Mouse (Mus musculus): ENCODE measurements at regions not wholly inside any gene's neighbourhood (a gene's known extent, or its start where the extent isn't known, plus 50 kb on each side); places are given as distances from the start of the nearest gene placed in this dataset.

DNA sequence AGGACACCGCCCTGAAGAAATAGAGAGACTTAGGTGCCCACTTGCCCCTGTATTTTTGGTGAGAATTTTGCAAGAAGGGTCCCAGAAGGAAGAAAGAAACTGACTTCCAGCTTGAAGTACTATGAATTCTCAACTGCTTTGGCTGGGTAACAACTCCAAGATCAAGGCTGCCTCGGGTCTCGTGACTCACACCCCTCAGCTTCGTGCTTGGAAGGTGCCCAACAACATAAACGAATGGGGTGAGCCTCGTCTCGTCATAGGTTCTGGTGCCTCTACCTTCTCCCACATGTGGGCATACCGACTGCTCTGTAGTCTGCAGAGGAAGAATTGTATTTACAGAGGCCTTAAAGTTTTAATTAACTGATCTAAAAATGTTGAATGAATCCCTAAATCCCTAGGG is 81.6 kb upstream of the Bach2 start:
- 73% methylated on average over 8 of the region's 8 CpGs for WGBS
- no peaks in the 10 kb centered on the region for H3K27me3 ChIP-seq (replicated peaks)
- H3K4me2 ChIP-seq: no peak overlapping the region
- H3K9me3 ChIP-seq (replicated peaks): no peaks in the 10 kb centered on the region
- peaks cover 8% of the 10 kb centered on the region for H3K4me1 ChIP-seq
- no peak overlapping the region for H3K4me3 ChIP-seq (replicated peaks)
- H3K9ac ChIP-seq (replicated peaks): no peak overlapping the region
- no peak for ATAC-seq (ENCODE audit: low FRiP score)
- no peak overlapping the region for H3K27ac ChIP-seq (replicated peaks)
- H3K36me3 ChIP-seq: no peaks in the 10 kb centered on the region

DNA sequence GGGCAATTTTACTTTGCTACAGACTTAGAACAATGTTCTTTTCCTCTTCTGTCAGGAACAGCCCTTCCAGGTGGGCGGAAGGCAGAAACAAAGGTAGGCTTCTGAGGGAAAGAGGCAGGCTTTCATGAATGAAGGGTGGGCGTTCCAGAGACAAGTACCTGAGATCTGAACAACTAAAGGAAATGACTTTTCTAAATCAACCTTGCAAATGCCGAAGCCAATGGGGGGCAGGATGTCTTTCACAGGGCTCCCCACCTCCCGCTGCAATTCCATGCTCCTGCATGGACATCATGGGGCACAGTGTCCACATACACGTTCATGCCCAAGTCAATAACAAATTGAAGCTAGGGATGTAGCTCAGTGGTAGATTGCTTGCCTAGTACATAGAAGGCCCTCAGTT is 80.2 kb upstream of the Bach2 start:
- Histone ChIP-seq H3K4me2 (no peak overlapping the region), H3K27me3 (replicated peaks) (no peaks in the 10 kb centered on the region), H3K4me3 (replicated peaks) (no peak overlapping the region), H3K36me3 (no peaks in the 10 kb centered on the region), H3K9me3 (replicated peaks) (no peaks in the 10 kb centered on the region), H3K9ac (replicated peaks) (no peak overlapping the region), H3K4me1 (peaks cover 13% of the 10 kb centered on the region), H3K27ac (replicated peaks) (no peak overlapping the region)
- WGBS: 43% methylated on average over 5 of the region's 5 CpGs
- no peak for ATAC-seq (ENCODE audit: low FRiP score)

DNA sequence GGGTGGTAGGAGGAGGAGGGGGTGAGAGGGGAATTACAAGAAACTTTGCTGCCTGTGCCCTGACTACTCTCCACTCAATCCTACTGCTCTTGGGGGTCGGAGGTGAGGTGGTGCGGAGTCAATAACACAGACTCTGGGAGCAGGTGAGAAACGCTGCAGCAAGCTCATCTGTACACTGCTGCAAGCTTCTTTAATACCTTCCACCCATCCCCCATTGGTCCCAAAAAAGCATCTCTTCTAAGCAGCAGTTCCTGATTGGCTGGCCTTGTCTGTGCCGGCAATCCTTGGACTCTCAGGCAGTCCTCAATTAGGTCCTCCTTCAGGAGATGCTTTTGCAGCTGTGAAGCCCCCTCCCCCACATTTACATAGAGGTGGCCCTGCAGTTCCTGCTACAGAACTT is 79.7 kb upstream of the Bach2 start:
- H3K27ac ChIP-seq (replicated peaks): no peak overlapping the region
- H3K9ac ChIP-seq (replicated peaks): no peak overlapping the region
- no peak for ATAC-seq (ENCODE audit: low FRiP score)
- H3K27me3 ChIP-seq (replicated peaks): no peaks in the 10 kb centered on the region
- H3K4me1 ChIP-seq: peaks cover 13% of the 10 kb centered on the region
- no peaks in the 10 kb centered on the region for H3K36me3 ChIP-seq
- no peak overlapping the region for H3K4me2 ChIP-seq
- WGBS: 42% methylated on average over 4 of the region's 4 CpGs
- H3K4me3 ChIP-seq (replicated peaks): no peak overlapping the region
- H3K9me3 ChIP-seq (replicated peaks): no peaks in the 10 kb centered on the region

DNA sequence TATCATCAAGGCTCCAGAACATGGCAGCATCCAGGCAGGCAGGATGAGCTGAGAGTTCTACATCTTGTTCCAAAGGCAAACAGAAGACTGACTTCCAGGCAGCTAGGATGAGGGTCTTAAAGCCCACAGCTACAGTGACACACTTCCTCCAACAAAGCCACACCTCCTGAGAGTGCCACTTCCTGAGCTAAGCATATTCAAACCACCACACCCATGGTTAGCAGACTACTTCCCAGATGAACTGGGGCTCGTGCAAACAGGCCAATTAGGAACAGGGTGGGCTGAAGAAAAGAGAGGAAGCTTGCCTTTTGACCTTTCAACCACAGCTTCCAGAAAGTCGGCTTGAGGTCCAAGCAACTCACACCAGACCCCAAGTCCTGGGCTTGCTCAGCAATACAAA is 77.8 kb upstream of the Bach2 start:
- H3K9me3 ChIP-seq (replicated peaks): no peaks in the 10 kb centered on the region
- no peak for ATAC-seq (ENCODE audit: low FRiP score)
- no peaks in the 10 kb centered on the region for H3K27me3 ChIP-seq (replicated peaks)
- H3K4me1 ChIP-seq: peaks cover 13% of the 10 kb centered on the region
- 42% methylated on average over 2 of the region's 2 CpGs for WGBS
- H3K4me3 ChIP-seq (replicated peaks): no peak overlapping the region
- H3K27ac ChIP-seq (replicated peaks): no peak overlapping the region
- H3K4me2 ChIP-seq: no peak overlapping the region
- H3K36me3 ChIP-seq: no peaks in the 10 kb centered on the region
- no peak overlapping the region for H3K9ac ChIP-seq (replicated peaks)

DNA sequence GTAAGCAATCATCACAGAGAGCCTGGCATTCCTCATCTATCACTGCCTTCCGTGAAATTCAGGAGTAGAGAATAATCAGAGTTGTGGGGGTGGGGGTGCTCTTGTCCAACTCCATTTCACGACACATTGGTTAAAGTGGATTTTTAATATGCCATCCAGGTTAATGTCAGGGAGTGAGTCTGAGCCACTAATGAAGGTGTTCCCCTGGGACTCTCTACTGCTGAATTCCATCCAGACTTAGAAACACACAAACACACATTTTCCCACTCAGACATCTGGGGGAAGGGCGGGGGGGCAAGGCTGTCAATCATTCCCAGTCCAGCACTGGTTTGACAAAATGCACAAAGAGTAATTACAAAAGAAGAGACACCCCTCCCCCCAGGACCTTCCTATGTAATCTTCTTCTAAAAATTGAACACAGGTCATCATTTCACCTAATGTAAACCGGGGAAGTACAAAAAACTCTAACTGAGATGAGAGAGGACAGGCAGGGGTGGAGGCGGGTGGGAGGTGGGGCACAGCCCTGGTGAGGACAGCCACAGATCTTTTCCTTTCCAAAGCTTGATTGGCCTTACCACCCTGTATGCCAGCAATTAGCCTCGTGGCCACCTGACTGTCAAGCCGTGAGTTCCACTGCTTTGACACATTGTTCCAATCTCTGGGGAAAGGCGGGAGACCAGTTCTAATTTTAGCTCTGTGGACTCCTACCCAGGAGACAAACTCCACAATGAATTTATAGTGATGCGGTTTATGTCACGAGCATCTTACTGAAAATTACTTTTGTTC is 76.5 kb upstream of the Bach2 start:
- Histone ChIP-seq H3K4me2 (no peak overlapping the region), H3K27ac (replicated peaks) (0 out of 2 replicates have a peak overlapping the region, but pooled peaks have one; percentile 20), H3K27me3 (replicated peaks) (no peaks in the 10 kb centered on the region), H3K36me3 (no peaks in the 10 kb centered on the region), H3K9ac (replicated peaks) (no peak overlapping the region), H3K4me1 (peaks cover 13% of the 10 kb centered on the region), H3K9me3 (replicated peaks) (no peaks in the 10 kb centered on the region), H3K4me3 (replicated peaks) (no peak overlapping the region)
- 41% methylated on average over 10 of the region's 10 CpGs for WGBS
- peak; percentile 27; the same call in 1 of the 2 replicates for ATAC-seq (ENCODE audit: low FRiP score)

DNA sequence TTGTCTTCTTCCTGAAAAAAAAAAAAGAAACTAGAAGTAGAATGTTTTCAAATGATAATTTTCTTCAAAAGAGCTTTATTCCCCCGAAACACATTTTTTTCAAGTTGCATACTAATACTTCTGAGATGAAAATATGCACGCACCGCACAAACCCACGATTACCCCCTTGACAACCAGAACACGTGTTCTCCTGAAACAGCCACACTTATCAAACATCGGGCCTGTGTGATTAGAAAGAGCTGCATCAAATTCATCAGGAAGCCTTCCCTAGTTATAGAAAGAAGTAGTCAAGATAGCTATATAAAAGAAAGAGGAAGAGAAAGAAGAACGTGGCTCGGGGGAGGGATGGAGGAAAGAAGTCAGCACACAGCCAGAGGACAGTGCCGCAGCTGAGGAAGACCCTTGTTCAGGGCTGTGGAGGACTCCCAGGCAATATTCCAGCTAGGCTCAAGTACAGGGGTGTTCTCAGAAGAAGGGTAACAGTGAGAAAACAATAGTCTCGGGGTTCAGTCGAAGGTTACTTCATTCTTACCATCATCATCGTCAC is 75.8 kb upstream of the Bach2 start:
- no peak overlapping the region for H3K27ac ChIP-seq (replicated peaks)
- WGBS: 87% methylated on average over 12 of the region's 12 CpGs
- H3K9me3 ChIP-seq (replicated peaks): no peaks in the 10 kb centered on the region
- H3K27me3 ChIP-seq (replicated peaks): no peaks in the 10 kb centered on the region
- H3K4me1 ChIP-seq: peaks cover 13% of the 10 kb centered on the region
- ATAC-seq (ENCODE audit: low FRiP score): no peak
- no peak overlapping the region for H3K4me3 ChIP-seq (replicated peaks)
- H3K4me2 ChIP-seq: no peak overlapping the region
- no peak overlapping the region for H3K9ac ChIP-seq (replicated peaks)
- H3K36me3 ChIP-seq: no peaks in the 10 kb centered on the region

DNA sequence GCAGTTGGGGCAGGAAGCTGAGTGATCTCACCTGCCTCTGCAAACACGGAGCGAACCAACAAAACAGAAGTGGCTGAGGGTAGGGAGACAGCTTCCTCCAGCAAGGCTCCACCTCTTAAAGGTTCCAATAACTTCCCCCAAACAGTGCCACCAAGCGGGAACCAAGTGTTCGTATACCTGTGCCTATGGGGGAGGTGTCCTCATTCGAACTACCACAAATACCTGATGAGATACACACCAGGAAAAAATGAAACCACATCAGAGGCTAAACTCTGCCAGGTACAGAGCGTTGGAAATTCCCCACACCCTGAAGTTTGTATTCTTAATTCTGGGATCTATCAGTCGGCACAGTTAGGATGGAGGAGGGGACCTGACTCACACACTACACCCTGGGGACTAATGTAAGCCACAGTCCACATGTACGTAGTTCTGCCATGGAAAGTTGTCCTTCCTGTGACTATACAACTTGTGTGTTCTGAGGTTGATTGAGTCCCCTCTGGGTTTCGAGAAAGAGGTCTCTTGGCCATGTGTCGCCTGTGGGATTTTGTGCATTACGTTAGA is 74.4 kb upstream of the Bach2 start:
- Histone ChIP-seq H3K27ac (replicated peaks) (no peak overlapping the region), H3K4me1 (peaks cover 10% of the 10 kb centered on the region), H3K36me3 (no peaks in the 10 kb centered on the region), H3K9me3 (replicated peaks) (no peaks in the 10 kb centered on the region), H3K9ac (replicated peaks) (no peak overlapping the region), H3K27me3 (replicated peaks) (no peaks in the 10 kb centered on the region), H3K4me3 (replicated peaks) (no peak overlapping the region), H3K4me2 (no peak overlapping the region)
- no peak for ATAC-seq (ENCODE audit: low FRiP score)
- 89% methylated on average over 11 of the region's 11 CpGs for WGBS

DNA sequence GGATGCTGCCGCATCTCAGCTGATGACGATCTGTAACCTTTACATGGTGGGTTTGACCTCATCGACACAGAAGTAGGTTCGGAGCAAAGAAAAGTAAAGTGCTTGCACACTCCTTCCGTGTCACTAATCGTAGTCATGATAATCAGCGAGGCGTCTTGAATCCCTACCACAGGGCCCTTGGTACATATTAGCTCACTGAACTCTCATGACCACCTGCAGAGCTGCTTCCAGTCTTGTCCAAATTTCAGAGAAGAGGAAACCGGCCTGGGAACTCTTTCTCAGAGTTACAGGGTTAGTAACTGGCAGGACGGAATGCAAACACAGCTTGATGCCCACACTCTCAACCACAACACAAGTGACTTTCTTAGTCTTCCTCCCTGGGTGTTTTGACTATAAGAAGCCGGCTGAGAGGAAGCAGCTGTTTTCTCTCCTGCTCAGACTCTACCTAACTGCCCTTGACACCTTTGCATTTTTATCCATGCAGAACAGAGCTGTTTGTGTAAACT is 73.8 kb upstream of the Bach2 start:
- Histone ChIP-seq H3K4me3 (replicated peaks) (no peak overlapping the region), H3K36me3 (no peaks in the 10 kb centered on the region), H3K9ac (replicated peaks) (no peak overlapping the region), H3K9me3 (replicated peaks) (no peaks in the 10 kb centered on the region), H3K27me3 (replicated peaks) (no peaks in the 10 kb centered on the region), H3K4me2 (no peak overlapping the region), H3K4me1 (peaks cover 10% of the 10 kb centered on the region), H3K27ac (replicated peaks) (no peak overlapping the region)
- ATAC-seq (ENCODE audit: low FRiP score): no peak
- 80% methylated on average over 11 of the region's 11 CpGs for WGBS

DNA sequence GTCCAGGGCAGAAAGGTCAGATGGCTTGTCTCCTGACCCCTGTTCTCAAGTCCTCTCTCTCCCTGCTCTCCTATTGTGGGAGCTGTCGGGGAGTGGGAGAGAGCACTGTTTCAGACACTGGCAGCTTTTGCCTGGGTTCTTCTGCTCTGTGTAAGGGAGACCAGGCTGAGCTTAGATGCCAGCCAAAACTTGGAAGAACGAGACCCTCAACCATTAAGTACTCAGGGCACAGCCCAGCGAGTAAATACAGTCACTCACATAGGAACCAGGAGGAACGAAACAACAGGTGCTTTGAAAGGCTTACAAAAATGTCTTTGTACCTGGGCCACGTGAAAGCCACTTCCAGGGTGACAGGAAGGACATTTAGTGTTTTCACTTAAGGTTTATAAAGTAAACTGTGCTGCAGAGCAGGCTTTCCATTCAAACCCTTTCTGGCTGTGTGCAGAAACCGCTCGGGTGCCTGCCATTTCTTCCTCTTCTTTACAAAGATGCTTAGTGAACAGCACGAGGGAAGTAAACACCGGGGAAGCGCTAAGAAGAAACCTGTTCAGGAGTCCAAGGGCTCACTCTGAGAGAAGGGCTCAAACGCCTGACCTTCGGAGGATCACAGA is 72.6 kb upstream of the Bach2 start:
- H3K27me3 ChIP-seq (replicated peaks): no peaks in the 10 kb centered on the region
- no peaks in the 10 kb centered on the region for H3K36me3 ChIP-seq
- 59% methylated on average over 12 of the region's 12 CpGs for WGBS
- peaks cover 10% of the 10 kb centered on the region for H3K4me1 ChIP-seq
- no peak overlapping the region for H3K4me2 ChIP-seq
- H3K27ac ChIP-seq (replicated peaks): no peak overlapping the region
- no peak overlapping the region for H3K9ac ChIP-seq (replicated peaks)
- no peak overlapping the region for H3K4me3 ChIP-seq (replicated peaks)
- no peaks in the 10 kb centered on the region for H3K9me3 ChIP-seq (replicated peaks)
- no peak for ATAC-seq (ENCODE audit: low FRiP score)

DNA sequence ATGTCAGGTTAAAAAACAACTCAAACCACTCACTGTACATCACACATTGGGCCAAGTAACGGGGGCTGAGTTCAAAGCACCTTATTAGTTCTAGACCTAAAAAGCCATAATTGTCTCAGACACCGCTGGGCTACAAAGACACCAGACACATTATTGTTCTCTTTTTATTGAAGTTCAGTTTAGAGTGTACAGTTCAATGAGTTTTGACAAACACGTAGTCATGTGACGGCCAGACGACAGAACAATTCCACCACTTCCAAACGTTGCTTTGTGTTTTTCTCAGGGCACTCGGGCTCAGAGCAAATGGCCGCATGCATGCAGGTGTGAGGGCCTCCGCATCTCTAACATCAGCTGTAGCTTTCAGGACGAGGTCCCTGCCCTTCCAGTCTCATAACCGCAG is 71.5 kb upstream of the Bach2 start:
- no peaks in the 10 kb centered on the region for H3K27me3 ChIP-seq (replicated peaks)
- no peak overlapping the region for H3K27ac ChIP-seq (replicated peaks)
- no peak overlapping the region for H3K4me3 ChIP-seq (replicated peaks)
- H3K4me2 ChIP-seq: no peak overlapping the region
- peaks cover 3% of the 10 kb centered on the region for H3K4me1 ChIP-seq
- no peaks in the 10 kb centered on the region for H3K9me3 ChIP-seq (replicated peaks)
- no peak for ATAC-seq (ENCODE audit: low FRiP score)
- H3K9ac ChIP-seq (replicated peaks): no peak overlapping the region
- no peaks in the 10 kb centered on the region for H3K36me3 ChIP-seq
- WGBS: 40% methylated on average over 11 of the region's 11 CpGs

DNA sequence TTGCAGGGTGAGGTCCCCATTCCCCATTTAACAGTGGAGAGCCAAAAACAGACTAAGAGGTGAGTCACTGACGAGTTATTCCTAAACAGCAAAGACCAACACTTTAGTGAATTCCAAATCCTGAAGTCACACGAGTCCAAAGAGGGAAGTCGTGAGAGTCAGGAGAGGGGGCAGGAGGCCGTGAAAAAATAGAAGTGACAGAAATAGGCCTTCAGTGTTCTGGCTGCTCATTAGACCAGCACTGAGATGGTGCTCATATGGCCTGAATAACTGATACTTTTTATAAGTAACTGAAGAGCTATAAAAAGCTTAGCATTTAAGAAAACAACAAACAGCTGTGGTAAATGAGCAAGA is 68.5 kb upstream of the Bach2 start:
- ATAC-seq (ENCODE audit: low FRiP score): no peak
- peaks cover 4% of the 10 kb centered on the region for H3K4me1 ChIP-seq
- no peaks in the 10 kb centered on the region for H3K9me3 ChIP-seq (replicated peaks)
- no peaks in the 10 kb centered on the region for H3K36me3 ChIP-seq
- H3K27ac ChIP-seq (replicated peaks): no peak overlapping the region
- no peaks in the 10 kb centered on the region for H3K27me3 ChIP-seq (replicated peaks)
- no peak overlapping the region for H3K4me3 ChIP-seq (replicated peaks)
- 58% methylated on average over 4 of the region's 4 CpGs for WGBS
- H3K9ac ChIP-seq (replicated peaks): no peak overlapping the region
- H3K4me2 ChIP-seq: no peak overlapping the region

Measured in neural tube, embryonic 15.5 days (tissue).